ENCODE assay signal across 12 mouse cellular contexts in genomic region chr16:45283093-45283492, GRCm38 (mm10). TPM values are rescaled to one million over a fixed set of nuclear protein-coding genes. Genes with fewer than 3 reads are reported as not detected.
DNase-seq lines count a peak whose midpoint lies in the region; ATAC-seq and TF ChIP-seq lines count a peak whose summit lies in the region.
"Had no signal": no experiment of that assay in that cellular context is flagged by ENCODE, and none has a peak within 500 bp of the region (broad histone marks: within the 10 kb centered on the region; RNA-seq: fewer than 3 reads in every experiment).

No protein-coding gene starts in this region.

- no peak overlapping the region for H3K27ac ChIP-seq in layer of hippocampus, adult 2 months
- H3K27ac ChIP-seq: intestine, embryonic 15.5 days; limb, embryonic 15.5 days; midbrain, embryonic 12.5 days had no signal

- no peak for ATAC-seq in megakaryocyte, adult 5-6 weeks (ENCODE audit: poor library complexity, severe bottlenecking)
- ATAC-seq: forebrain, embryonic 16.5 days; intestine, embryonic 15.5 days had no signal

- TF ChIP-seq CTCF in layer of hippocampus, adult 2 months (conservative IDR thresholded peaks at IDR 0.05) = peak; percentile 74

- no peak for DNase-seq in layer of hippocampus, adult 2 months (ENCODE audit: low spot score in 2 of 2)
- DNase-seq in layer of hippocampus, adult 8-10 months (ENCODE audit: low spot score in 2 of 2) = no peak
- peak; percentile 2 for DNase-seq in NIH3T3 (ENCODE audit: low read depth)
- peak; percentile 1 for DNase-seq in embryo, embryonic 9.5 days (ENCODE audit: extremely low spot score)
- peak; percentile 59 to 72 for DNase-seq in spleen, postnatal 36 days (ENCODE audit: low spot score in 2 of 2)
- no peak for DNase-seq in yolk sac, embryonic 10.5 days (ENCODE audit: low spot score)
- DNase-seq: cerebellum, postnatal 14 days had no signal

- H3K4me3 ChIP-seq in layer of hippocampus, adult 2 months = no peak overlapping the region
- H3K4me3 ChIP-seq: intestine, embryonic 15.5 days; limb, embryonic 15.5 days; midbrain, embryonic 12.5 days had no signal

RNA-seq across cellular contexts. Expression of gene Btla, which starts 59.0 kb away (rescaled TPM):
- total RNA-seq in layer of hippocampus, adult 2 months (2021) = under 1 TPM; 0.27 to 0.59 TPM
- total RNA-seq in layer of hippocampus, adult 8-10 months (2022) = under 1 TPM; 0.45 to 0.76 (median 0.53) TPM
- total RNA-seq in megakaryocyte, adult 5-6 weeks (2015) = 44.9 and 54.9 TPM in 2 replicates
- total RNA-seq in megakaryocyte, adult 5-6 weeks (2017) = 51.8 and 55.8 TPM in 2 replicates

Comparison
In these comparisons a context has a peak if more than half of its experiments do, and no peak if none do; other contexts are left out.
1. DNase-seq: peak in NIH3T3 (single experiment), embryo, embryonic 9.5 days (single experiment) and spleen, postnatal 36 days (2 of 2); none in layer of hippocampus, adult 2 months (0 of 2), layer of hippocampus, adult 8-10 months (0 of 2) and yolk sac, embryonic 10.5 days (single experiment).
2. RNA of gene Btla, which starts 59.0 kb away (total RNA-seq): 44.9 to 55.8 TPM in megakaryocyte, adult 5-6 weeks; 0.45 to 0.76 TPM in layer of hippocampus, adult 8-10 months and 0.27 to 0.59 TPM in layer of hippocampus, adult 2 months; every median in the first group is over 10 times any median in the second.